Mouse (Mus musculus): ENCODE results near the gene Peli3. TPM values are rescaled to one million over a fixed set of nuclear protein-coding genes. Genes with fewer than 3 reads are reported as not detected.
A peak's percentile ranks its signal among the peaks of the same experiment; 100 is the strongest.
"Not testable (repeated sequence)": the region's sequence is repeated elsewhere in the genome, so short reads cannot be mapped to it uniquely, and the experiment has no call there.

Peli3 gene
- polyA plus RNA-seq, 1 experiment, result 22.6 TPM

DNA sequence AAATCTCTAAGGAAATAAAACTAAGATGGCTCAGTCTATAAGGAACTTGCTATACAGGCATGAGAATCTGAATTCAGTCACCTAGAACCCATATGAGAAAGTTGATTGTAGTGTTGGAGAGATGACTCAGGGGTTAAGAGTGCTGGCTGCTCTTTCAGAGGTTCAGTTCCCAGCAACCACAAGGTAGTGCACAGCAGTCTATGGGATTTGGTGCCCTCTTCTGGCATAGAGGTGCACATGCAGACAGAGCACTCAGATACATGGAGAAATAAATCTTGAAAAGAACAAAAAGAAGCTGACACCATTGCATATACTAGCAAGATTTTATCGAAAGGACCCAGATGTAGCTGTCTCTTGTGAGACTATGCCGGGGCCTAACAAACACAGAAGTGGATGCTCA, 25.3 kb upstream of the Peli3 start:
- no peak for DNase-seq
- WGBS, result 90% methylated on average over 2 of the region's 2 CpGs
- H3K4me1 ChIP-seq (ENCODE audit: control insufficient read depth, insufficient read depth, low read length), result no peaks in the 10 kb centered on the region
- no peaks in the 10 kb centered on the region for H3K27me3 ChIP-seq (ENCODE audit: control insufficient read depth, insufficient read depth, low read length)
- no peak overlapping the region for H3K27ac ChIP-seq (ENCODE audit: insufficient read depth, low read length)
- TF ChIP-seq POLR2A (IDR thresholded peaks at IDR 0.05; ENCODE audit: borderline replicate concordance, insufficient read depth, low read length) (no peak), CTCF (IDR thresholded peaks at IDR 0.05; ENCODE audit: borderline replicate concordance, insufficient read depth, low read depth, low read length) (peak; percentile 47; the same call in 1 of the 2 replicates)
- no peak overlapping the region for H3K4me3 ChIP-seq (replicated peaks; ENCODE audit: insufficient read depth, low read depth, low read length)

- under 1% methylated on average over 34 of the region's 34 CpGs for WGBS
- Histone ChIP-seq H3K4me3 (replicated peaks; ENCODE audit: insufficient read depth, low read depth, low read length) (peak within 1 kb of the TSS; percentile 72), H3K4me1 (ENCODE audit: control insufficient read depth, insufficient read depth, low read length) (no peaks in the 10 kb centered on the region), H3K27me3 (ENCODE audit: control insufficient read depth, insufficient read depth, low read length) (no peaks in the 10 kb centered on the region), H3K27ac (ENCODE audit: insufficient read depth, low read length) (peak within 1 kb of the TSS; percentile 16; the same call in 1 of the 2 replicates)
- peak; percentile 21; the same call in 1 of the 2 replicates for TF ChIP-seq POLR2A (IDR thresholded peaks at IDR 0.05; ENCODE audit: borderline replicate concordance, insufficient read depth, low read length)
- TF ChIP-seq CTCF (IDR thresholded peaks at IDR 0.05; ENCODE audit: borderline replicate concordance, insufficient read depth, low read depth, low read length), result peak; percentile 84
- peak; percentile 91 to 93 for DNase-seq
Observed at GRCm38 (mm10) chr19:4961928-4962601, 19.1 kb upstream of the Peli3 start, which contains the start of gene Mrpl11. Mrpl11 (plus strand) TSS chr19:4962147.

- DNase-seq, result not testable (repeated sequence)
Observed at GRCm38 (mm10) chr19:4948641-4949040, 5.7 kb upstream of the Peli3 start.

DNA sequence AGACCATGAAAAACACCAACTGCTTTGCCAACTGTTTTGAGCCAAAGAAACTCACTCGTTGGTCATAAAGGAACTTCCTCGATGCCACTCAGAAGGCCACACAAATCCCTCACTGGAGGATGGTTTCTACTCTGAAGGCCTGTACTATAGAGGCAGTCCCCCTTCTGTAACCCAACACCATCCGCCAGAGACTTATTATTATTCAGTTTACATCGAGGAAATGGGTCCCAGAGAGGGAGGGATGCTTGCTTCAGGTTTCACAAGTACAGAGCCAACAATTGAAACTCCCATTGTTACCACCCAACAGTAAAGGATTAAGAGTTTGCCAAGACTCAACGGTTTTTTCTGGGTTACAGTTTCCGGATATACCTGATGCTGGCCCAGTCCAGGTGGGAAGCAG, 2.6 kb upstream of the Peli3 start:
- Histone ChIP-seq H3K4me3 (replicated peaks; ENCODE audit: insufficient read depth, low read depth, low read length) (no peak overlapping the region), H3K4me1 (ENCODE audit: control insufficient read depth, insufficient read depth, low read length) (peaks cover 8% of the 10 kb centered on the region; the same call in 1 of the 2 replicates), H3K27me3 (ENCODE audit: control insufficient read depth, insufficient read depth, low read length) (no peaks in the 10 kb centered on the region), H3K27ac (ENCODE audit: insufficient read depth, low read length) (no peak overlapping the region)
- DNase-seq, result no peak
- 41% methylated on average over 6 of the region's 6 CpGs for WGBS
- TF ChIP-seq CTCF (IDR thresholded peaks at IDR 0.05; ENCODE audit: borderline replicate concordance, insufficient read depth, low read depth, low read length) (no peak), POLR2A (IDR thresholded peaks at IDR 0.05; ENCODE audit: borderline replicate concordance, insufficient read depth, low read length) (no peak)

More at GRCm38 (mm10) chr19:4948641-4949040, 5.7 kb upstream of the Peli3 start:
- not testable (repeated sequence) for H3K4me3 ChIP-seq (replicated peaks; ENCODE audit: insufficient read depth, low read depth, low read length); H3K27me3 ChIP-seq (ENCODE audit: control insufficient read depth, insufficient read depth, low read length); H3K27ac ChIP-seq (ENCODE audit: insufficient read depth, low read length); H3K4me1 ChIP-seq (ENCODE audit: control insufficient read depth, insufficient read depth, low read length)
- 68% methylated on average over 9 of the region's 9 CpGs for WGBS

DNA sequence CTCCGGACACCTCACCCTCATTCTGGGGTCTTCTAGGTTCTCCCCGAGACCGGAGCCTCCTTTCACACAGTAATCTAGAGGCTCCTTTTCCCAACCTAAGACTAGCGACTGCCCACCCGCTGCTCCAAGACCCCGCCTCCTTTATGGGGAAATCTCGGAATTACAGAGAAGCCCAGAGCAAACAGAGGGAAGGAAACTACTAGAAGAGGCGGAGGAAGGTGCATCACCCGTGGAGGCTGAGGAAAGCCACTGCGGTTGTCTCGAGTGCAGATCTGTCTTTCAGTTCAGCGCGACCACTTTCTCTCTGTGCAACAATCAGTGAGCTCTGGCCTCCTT, 294 bp upstream of the Peli3 start:
- peak overlapping the region; percentile 89 for H3K4me3 ChIP-seq (replicated peaks; ENCODE audit: insufficient read depth, low read depth, low read length)
- no peak for TF ChIP-seq POLR2A (IDR thresholded peaks at IDR 0.05; ENCODE audit: borderline replicate concordance, insufficient read depth, low read length)
- TF ChIP-seq CTCF (IDR thresholded peaks at IDR 0.05; ENCODE audit: borderline replicate concordance, insufficient read depth, low read depth, low read length), result no peak
- no peak for DNase-seq
- no peaks in the 10 kb centered on the region for H3K27me3 ChIP-seq (ENCODE audit: control insufficient read depth, insufficient read depth, low read length)
- WGBS, result 4% methylated on average over 13 of the region's 13 CpGs
- H3K4me1 ChIP-seq (ENCODE audit: control insufficient read depth, insufficient read depth, low read length), result peaks cover 8% of the 10 kb centered on the region; the same call in 1 of the 2 replicates
- peak overlapping the region; percentile 75 for H3K27ac ChIP-seq (ENCODE audit: insufficient read depth, low read length)

DNA sequence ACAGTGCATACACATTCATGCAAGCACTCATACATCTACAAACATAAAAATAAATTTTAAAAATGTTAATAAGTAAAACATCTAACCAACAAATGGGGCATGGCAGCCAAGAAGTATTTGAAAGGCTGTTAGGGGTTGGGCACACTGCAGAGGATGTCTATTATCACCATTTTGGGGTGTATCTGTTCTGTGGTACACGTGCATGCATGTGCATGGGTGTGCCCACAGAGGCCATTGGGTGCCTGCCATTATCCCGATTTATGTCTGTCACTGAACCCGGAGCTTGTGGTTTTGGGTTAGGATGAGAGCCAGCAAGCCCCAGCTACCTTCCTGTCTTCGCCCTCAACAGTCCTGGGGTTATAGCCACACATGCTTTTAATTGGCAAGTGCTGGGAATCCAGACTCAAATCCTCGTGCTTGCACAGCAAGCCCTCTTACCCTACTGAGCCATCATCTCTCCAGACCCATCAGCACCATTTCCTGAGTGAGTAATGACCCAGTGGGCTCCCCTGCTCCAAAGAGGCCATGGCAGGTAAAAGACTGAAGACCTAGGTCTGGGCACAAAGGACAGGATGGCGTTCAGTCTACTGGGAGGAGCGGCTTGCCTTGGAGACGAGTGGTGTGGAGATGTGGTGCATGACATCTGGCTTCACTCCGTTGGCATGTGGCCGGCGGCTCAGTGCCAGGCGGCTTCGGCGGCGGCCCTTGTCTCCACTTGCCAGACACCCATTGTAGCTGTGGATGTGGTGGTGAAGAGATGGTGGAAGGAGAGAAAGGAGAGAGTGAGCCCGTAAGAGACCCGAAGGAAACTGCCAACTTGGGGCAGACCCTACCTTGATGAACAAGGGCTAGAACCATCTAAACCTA, 5.2 kb downstream of the Peli3 start:
- TF ChIP-seq POLR2A (IDR thresholded peaks at IDR 0.05; ENCODE audit: borderline replicate concordance, insufficient read depth, low read length), result no peak
- TF ChIP-seq CTCF (IDR thresholded peaks at IDR 0.05; ENCODE audit: borderline replicate concordance, insufficient read depth, low read depth, low read length), result no peak
- Histone ChIP-seq H3K27me3 (ENCODE audit: control insufficient read depth, insufficient read depth, low read length) (no peaks in the 10 kb centered on the region), H3K4me1 (ENCODE audit: control insufficient read depth, insufficient read depth, low read length) (peaks cover 7% of the 10 kb centered on the region), H3K27ac (ENCODE audit: insufficient read depth, low read length) (no peak overlapping the region), H3K4me3 (replicated peaks; ENCODE audit: insufficient read depth, low read depth, low read length) (no peak overlapping the region)
- WGBS, result 22% methylated on average over 17 of the region's 17 CpGs
- DNase-seq, result peak; percentile 25 to 38

DNA sequence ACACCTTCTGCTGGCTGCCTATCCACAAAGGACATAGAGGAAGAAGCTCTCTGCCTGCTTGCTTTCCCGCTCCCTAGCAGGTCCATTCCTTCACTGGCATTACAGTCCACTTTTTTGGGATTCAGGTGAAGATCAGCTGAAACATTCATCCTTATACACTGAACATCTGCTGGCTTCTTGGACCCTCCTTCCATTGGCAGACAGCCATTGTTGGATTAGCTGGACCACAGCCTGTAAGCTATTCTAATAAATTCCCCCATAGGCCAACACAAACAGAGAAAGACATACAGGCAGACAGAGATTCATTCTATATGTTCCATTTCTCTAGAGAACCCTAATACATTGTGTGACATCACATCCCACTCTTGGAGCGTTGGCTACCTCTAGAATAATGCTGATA, 6.0 kb downstream of the Peli3 start:
- WGBS, result 76% methylated on average over 2 of the region's 2 CpGs
- no peak for TF ChIP-seq POLR2A (IDR thresholded peaks at IDR 0.05; ENCODE audit: borderline replicate concordance, insufficient read depth, low read length)
- TF ChIP-seq CTCF (IDR thresholded peaks at IDR 0.05; ENCODE audit: borderline replicate concordance, insufficient read depth, low read depth, low read length), result no peak
- Histone ChIP-seq H3K27ac (ENCODE audit: insufficient read depth, low read length) (no peak overlapping the region), H3K4me3 (replicated peaks; ENCODE audit: insufficient read depth, low read depth, low read length) (no peak overlapping the region), H3K27me3 (ENCODE audit: control insufficient read depth, insufficient read depth, low read length) (no peaks in the 10 kb centered on the region), H3K4me1 (ENCODE audit: control insufficient read depth, insufficient read depth, low read length) (peaks cover 7% of the 10 kb centered on the region)
- DNase-seq, result no peak

- peaks cover 7% of the 10 kb centered on the region for H3K4me1 ChIP-seq (ENCODE audit: control insufficient read depth, insufficient read depth, low read length)
- H3K27ac ChIP-seq (ENCODE audit: insufficient read depth, low read length), result no peak overlapping the region
- peak; percentile 28 to 34 for DNase-seq
- peak overlapping the region; percentile 74 for H3K4me3 ChIP-seq (replicated peaks; ENCODE audit: insufficient read depth, low read depth, low read length)
- H3K27me3 ChIP-seq (ENCODE audit: control insufficient read depth, insufficient read depth, low read length), result no peaks in the 10 kb centered on the region
- TF ChIP-seq CTCF (IDR thresholded peaks at IDR 0.05; ENCODE audit: borderline replicate concordance, insufficient read depth, low read depth, low read length) (no peak), POLR2A (IDR thresholded peaks at IDR 0.05; ENCODE audit: borderline replicate concordance, insufficient read depth, low read length) (no peak)
- 21% methylated on average over 5 of the region's 5 CpGs for WGBS
Observed at GRCm38 (mm10) chr19:4928781-4929180, 14.1 kb downstream of the Peli3 start.

All from cerebellum, adult 2 months (tissue).